Comparison of ENCODE assay signal across 9 mouse cellular contexts in genomic region chrX:107477066-107477465, GRCm38 (mm10).
DNase-seq lines count a peak whose midpoint lies in the region; ATAC-seq lines count a peak whose summit lies in the region.
"Had no signal": no experiment of that assay in that cellular context is flagged by ENCODE, and none has a peak within 500 bp of the region (broad histone marks: within the 10 kb centered on the region; RNA-seq: fewer than 3 reads in every experiment).

No protein-coding gene starts in this region.

- no peaks in the 10 kb centered on the region for H3K27me3 ChIP-seq in heart, embryonic 11.5 days (ENCODE audit: control insufficient read depth, insufficient read depth, low read length)
- H3K27me3 ChIP-seq in embryonic facial prominence, embryonic 10.5 days (replicated peaks; ENCODE audit: low read depth, poor library complexity, severe bottlenecking): no peaks in the 10 kb centered on the region
- H3K27me3 ChIP-seq: liver, embryonic 13.5 days had no signal

- no peak overlapping the region for H3K4me3 ChIP-seq in heart, embryonic 11.5 days (ENCODE audit: low read depth, low read length)
- H3K4me3 ChIP-seq in embryonic facial prominence, embryonic 10.5 days: no peak overlapping the region
- H3K4me3 ChIP-seq: liver, embryonic 13.5 days had no signal

- H3K9ac ChIP-seq in heart, embryonic 11.5 days (ENCODE audit: low read depth, low read length): no peak overlapping the region
- H3K9ac ChIP-seq: liver, embryonic 13.5 days had no signal

- no peak overlapping the region for H3K27ac ChIP-seq in heart, embryonic 11.5 days (ENCODE audit: low read depth, low read length)
- H3K27ac ChIP-seq in embryonic facial prominence, embryonic 10.5 days (replicated peaks): no peak overlapping the region
- H3K27ac ChIP-seq: liver, embryonic 13.5 days had no signal

- 14% methylated on average over 5 of the region's 5 CpGs for WGBS in heart, embryonic 11.5 days (ENCODE audit: insufficient replicate concordance)
- 22% methylated on average over 5 of the region's 5 CpGs for WGBS in embryonic facial prominence, embryonic 10.5 days

- no peak overlapping the region for H3K4me2 ChIP-seq in heart, embryonic 11.5 days
- H3K4me2 ChIP-seq: liver, embryonic 13.5 days had no signal

- DNase-seq in heart, adult 18-20 months: peak; percentile 7 to 48
- DNase-seq in B cell, adult 2 months: peak; percentile 53 to 61
- DNase-seq in ZHBTc4 (ENCODE audit: low read depth, low spot score): peak; percentile 53
- DNase-seq in embryonic facial prominence, embryonic 10.5 days (ENCODE audit: low spot score): peak; percentile 42
- peak; percentile 24 for DNase-seq in kidney, postnatal 14 days
- DNase-seq in mesoderm, embryonic 11.5 days (ENCODE audit: low read depth, low spot score): peak; percentile 61
- DNase-seq in thymus, postnatal 36 days: peak; percentile 14 to 28
- DNase-seq: liver, embryonic 13.5 days had no signal

- no peaks in the 10 kb centered on the region for H3K4me1 ChIP-seq in heart, embryonic 11.5 days (ENCODE audit: control insufficient read depth, insufficient read depth, low read length)
- H3K4me1 ChIP-seq in embryonic facial prominence, embryonic 10.5 days: no peaks in the 10 kb centered on the region
- H3K4me1 ChIP-seq: liver, embryonic 13.5 days had no signal

- H3K9me3 ChIP-seq in heart, embryonic 11.5 days (replicated peaks; ENCODE audit: control insufficient read depth, low read length): no peaks in the 10 kb centered on the region
- no peaks in the 10 kb centered on the region for H3K9me3 ChIP-seq in embryonic facial prominence, embryonic 10.5 days
- H3K9me3 ChIP-seq: liver, embryonic 13.5 days had no signal

- ATAC-seq in heart, embryonic 11.5 days (replicated peaks; ENCODE audit: insufficient number of reproducible peaks, low FRiP score, low TSS enrichment): no peak

- H3K36me3 ChIP-seq in heart, embryonic 11.5 days (ENCODE audit: control insufficient read depth, insufficient read depth, low read length): no peaks in the 10 kb centered on the region
- H3K36me3 ChIP-seq in embryonic facial prominence, embryonic 10.5 days (replicated peaks): no peaks in the 10 kb centered on the region
- H3K36me3 ChIP-seq: liver, embryonic 13.5 days had no signal
